In genomic region chr7:110782135-110782534, GRCm38 (mm10) we compare ENCODE assay signal across 8 mouse cellular contexts. TPM values are rescaled to one million over a fixed set of nuclear protein-coding genes. Genes with fewer than 3 reads are reported as not detected.
A peak's percentile ranks its signal among the peaks of the same experiment; 100 is the strongest.
DNase-seq lines count a peak whose midpoint lies in the region; ATAC-seq lines count a peak whose summit lies in the region.

No protein-coding gene starts in this region.

- ATAC-seq in megakaryocyte-erythroid progenitor cell, adult 5-6 weeks (replicated peaks; ENCODE audit: low FRiP score, low TSS enrichment, poor library complexity, severe bottlenecking), result peak; percentile 69

- no peak overlapping the region for H3K4me3 ChIP-seq in brown adipose tissue, adult 24 weeks (ENCODE audit: insufficient read depth, low read depth, low read length)

- H3K27ac ChIP-seq in brown adipose tissue, adult 24 weeks (replicated peaks; ENCODE audit: low read depth, low read length), result peak overlapping the region; percentile 72

- intact Hi-C loops in heart, postnatal 25 days (cut with DNase I), result no loop called here
- intact Hi-C loops in heart, postnatal 36 days (cut with DNase I), result no loop called here

- peak; percentile 71 to 83 for DNase-seq in heart, adult 18-20 months
- no peak for DNase-seq in heart, postnatal 25 days (ENCODE audit: low spot score)
- peak; percentile 63 to 66 for DNase-seq in heart, postnatal 36 days
- no peak for DNase-seq in embryo, embryonic 10 days (ENCODE audit: low spot score)
- no peak for DNase-seq in T-cell, adult 2 months (ENCODE audit: low spot score)
- no peak for DNase-seq in cerebellum, adult 9-11 months

- H3K4me1 ChIP-seq in brown adipose tissue, adult 24 weeks (ENCODE audit: control insufficient read depth, insufficient read depth, insufficient read length, low read length), result peaks cover 65% of the 10 kb centered on the region

RNA-seq across cellular contexts. Expression of gene Ampd3, which starts 14.1 kb away (rescaled TPM):
- total RNA-seq in heart, adult 18-20 months (2021), result 10 to 100 TPM; 31.3 to 34.4 TPM
- 10 to 100 TPM; 46.0 to 46.2 TPM for total RNA-seq in heart, postnatal 25 days (2021)
- polyA plus RNA-seq in brown adipose tissue, adult 24 weeks (2012; ENCODE audit: insufficient read depth, insufficient read length, missing spikeins), result 22.4 and 30.0 TPM in 2 replicates
- total RNA-seq in heart, postnatal 36 days (2021), result 10 to 100 TPM; 31.5 to 45.8 TPM
- total RNA-seq in megakaryocyte-erythroid progenitor cell, adult 5-6 weeks (2014; fragmentation: Nextera tagmentation), result 66.1 and 83.1 TPM in 2 replicates
- total RNA-seq in megakaryocyte-erythroid progenitor cell, adult 5-6 weeks (2017), result 30.8 and 52.2 TPM in 2 replicates

Comparison
In these comparisons a context has a peak if more than half of its experiments do, and no peak if none do; other contexts are left out.
1. DNase-seq: peak in heart, adult 18-20 months (2 of 2) and heart, postnatal 36 days (2 of 2); none in heart, postnatal 25 days (single experiment), embryo, embryonic 10 days (single experiment), T-cell, adult 2 months (single experiment) and cerebellum, adult 9-11 months (single experiment).